ENCODE assay signal across 38 mouse cellular contexts in genomic region chr1:21321656-21322055, GRCm38 (mm10). TPM values are rescaled to one million over a fixed set of nuclear protein-coding genes. Genes with fewer than 3 reads are reported as not detected.
"Had no signal": no experiment of that assay in that cellular context is flagged by ENCODE, and none has a peak within 500 bp of the region (broad histone marks: within the 10 kb centered on the region; RNA-seq: fewer than 3 reads in every experiment).

No protein-coding gene starts in this region.

- H3K4me2 ChIP-seq: embryonic facial prominence, embryonic 12.5 days; embryonic facial prominence, embryonic 13.5 days; embryonic facial prominence, embryonic 15.5 days; forebrain, embryonic 12.5 days; forebrain, embryonic 13.5 days; forebrain, embryonic 15.5 days had no signal

- ATAC-seq: forebrain, embryonic 13.5 days; forebrain, embryonic 14.5 days; forebrain, embryonic 15.5 days; forebrain, embryonic 16.5 days; forebrain, postnatal 0 days had no signal

- H3K27me3 ChIP-seq: embryonic facial prominence, embryonic 12.5 days; embryonic facial prominence, embryonic 13.5 days; embryonic facial prominence, embryonic 15.5 days; forebrain, embryonic 12.5 days; forebrain, embryonic 13.5 days; forebrain, embryonic 15.5 days had no signal

- H3K27ac ChIP-seq: embryonic facial prominence, embryonic 10.5 days; embryonic facial prominence, embryonic 12.5 days; embryonic facial prominence, embryonic 13.5 days; embryonic facial prominence, embryonic 15.5 days; forebrain, embryonic 10.5 days; forebrain, embryonic 12.5 days; forebrain, embryonic 13.5 days; forebrain, embryonic 15.5 days; gastrocnemius, adult 2 months; heart, adult 2 months had no signal

- DNase-seq: cerebellum, adult 8-10 months; cerebellum, adult 9-10 months; cerebellum, adult 9-11 months; cerebellum, postnatal 10 days; cerebellum, postnatal 14 days; cerebellum, postnatal 25 days; cerebellum, postnatal 36 days; embryo, embryonic 11 days; forebrain, postnatal 0 days; gastrocnemius, adult 2 months; gastrocnemius, postnatal 10 days; gastrocnemius, postnatal 14 days; gastrocnemius, postnatal 25 days; gastrocnemius, postnatal 36 days; heart, adult 18-20 months; heart, adult 2 months had no signal

- H3K36me3 ChIP-seq: embryonic facial prominence, embryonic 10.5 days; embryonic facial prominence, embryonic 12.5 days; embryonic facial prominence, embryonic 13.5 days; embryonic facial prominence, embryonic 15.5 days; forebrain, embryonic 10.5 days; forebrain, embryonic 12.5 days; forebrain, embryonic 15.5 days had no signal

- H3K4me1 ChIP-seq: embryonic facial prominence, embryonic 10.5 days; embryonic facial prominence, embryonic 12.5 days; embryonic facial prominence, embryonic 13.5 days; embryonic facial prominence, embryonic 15.5 days; forebrain, embryonic 10.5 days; forebrain, embryonic 12.5 days; forebrain, embryonic 13.5 days had no signal

- H3K9ac ChIP-seq: embryonic facial prominence, embryonic 12.5 days; embryonic facial prominence, embryonic 13.5 days; embryonic facial prominence, embryonic 15.5 days; forebrain, embryonic 12.5 days; forebrain, embryonic 13.5 days; forebrain, embryonic 15.5 days; forebrain, postnatal 0 days had no signal

- H3K9me3 ChIP-seq: embryonic facial prominence, embryonic 10.5 days; embryonic facial prominence, embryonic 12.5 days; embryonic facial prominence, embryonic 13.5 days; embryonic facial prominence, embryonic 15.5 days; forebrain, embryonic 13.5 days; forebrain, embryonic 15.5 days had no signal

- H3K4me3 ChIP-seq: embryonic facial prominence, embryonic 10.5 days; embryonic facial prominence, embryonic 12.5 days; embryonic facial prominence, embryonic 13.5 days; embryonic facial prominence, embryonic 15.5 days; erythroblast, embryonic 14.5 days; forebrain, embryonic 10.5 days; forebrain, embryonic 12.5 days; forebrain, embryonic 13.5 days; forebrain, embryonic 15.5 days; gastrocnemius, adult 2 months; heart, adult 2 months had no signal

RNA-seq across cellular contexts. Expression of gene Khdc1a, which starts 27.8 kb away (rescaled TPM):
- total RNA-seq: common myeloid progenitor, adult 5-6 weeks; forebrain, postnatal 0 days; gastrocnemius, adult 18-20 months; gastrocnemius, adult 2 months; gastrocnemius, adult 8-10 months; gastrocnemius, postnatal 10 days; gastrocnemius, postnatal 14 days; gastrocnemius, postnatal 25 days; gastrocnemius, postnatal 36 days; gastrocnemius, postnatal 4 days; granulocyte monocyte progenitor cell, adult 5-6 weeks; heart, adult 18-20 months; heart, adult 2 months; heart, adult 8-10 months had no signal
- polyA plus RNA-seq: cortical plate, adult 2 months; embryonic facial prominence, embryonic 10.5 days; embryonic facial prominence, embryonic 11.5 days; embryonic facial prominence, embryonic 12.5 days; embryonic facial prominence, embryonic 13.5 days; embryonic facial prominence, embryonic 14.5 days; embryonic facial prominence, embryonic 15.5 days; erythroblast, embryonic 14.5 days; forebrain, embryonic 10.5 days; forebrain, embryonic 11.5 days; forebrain, embryonic 12.5 days; forebrain, embryonic 13.5 days; forebrain, embryonic 14.5 days; forebrain, embryonic 15.5 days; forebrain, embryonic 16.5 days; forebrain, postnatal 0 days; frontal cortex, adult 2 months; heart, adult 2 months had no signal

RNA-seq across cellular contexts. Expression of gene Khdc1c, which starts 46.5 kb away (rescaled TPM):
- total RNA-seq: common myeloid progenitor, adult 5-6 weeks; forebrain, postnatal 0 days; gastrocnemius, adult 18-20 months; gastrocnemius, adult 2 months; gastrocnemius, adult 8-10 months; gastrocnemius, postnatal 10 days; gastrocnemius, postnatal 14 days; gastrocnemius, postnatal 25 days; gastrocnemius, postnatal 36 days; gastrocnemius, postnatal 4 days; granulocyte monocyte progenitor cell, adult 5-6 weeks; heart, adult 18-20 months; heart, adult 2 months; heart, adult 8-10 months had no signal
- polyA plus RNA-seq: cortical plate, adult 2 months; embryonic facial prominence, embryonic 10.5 days; embryonic facial prominence, embryonic 11.5 days; embryonic facial prominence, embryonic 12.5 days; embryonic facial prominence, embryonic 13.5 days; embryonic facial prominence, embryonic 14.5 days; embryonic facial prominence, embryonic 15.5 days; erythroblast, embryonic 14.5 days; forebrain, embryonic 10.5 days; forebrain, embryonic 11.5 days; forebrain, embryonic 12.5 days; forebrain, embryonic 13.5 days; forebrain, embryonic 14.5 days; forebrain, embryonic 15.5 days; forebrain, embryonic 16.5 days; forebrain, postnatal 0 days; frontal cortex, adult 2 months; heart, adult 2 months had no signal
